Mouse (Mus musculus) brain, embryonic 14.5 days (tissue): ENCODE measurements around the gene Efcab11.

Source experiments
- CTCF ChIP-seq: fragments of 200-500 bp; IDR thresholded peaks from 2 replicates; pipeline ENCODE4 v1.5.1; 2012; ENCODE audit warnings: inconsistent platforms, mild to moderate bottlenecking, moderate library complexity, borderline replicate concordance; ENCODE audit not compliant: insufficient read depth, insufficient read length; ENCODE audit errors: extremely low read depth
- POLR2A ChIP-seq: fragments of 200-500 bp; IDR thresholded peaks from 2 replicates; pipeline ENCODE4 v1.6.1; 2012; ENCODE audit warnings: mild to moderate bottlenecking, inconsistent platforms, borderline replicate concordance; ENCODE audit not compliant: poor library complexity, insufficient read depth, insufficient read length, severe bottlenecking; ENCODE audit errors: extremely low read depth

GRCm38 (mm10) chr12:99700380-99700779 lies 183.9 kb downstream of the Efcab11 start:
- no peak for TF ChIP-seq CTCF
- TF ChIP-seq POLR2A: no peak
